Mouse (Mus musculus) erythroblast, embryonic 14.5 days (primary cell): ENCODE data around the gene Thbs4.

Source experiments
- GATA1 ChIP-seq: IDR thresholded peaks from 2 replicates; pipeline ENCODE4 v1.6.1; 2012; ENCODE audit warnings: low read length, inconsistent platforms, mixed read lengths
- TAL1 ChIP-seq: IDR thresholded peaks from 3 replicates; pipeline ENCODE4 v1.6.1; 2012; ENCODE audit warnings: low read length, inconsistent platforms, mixed read lengths

GRCm38 (mm10) chr13:92711821-92712220 lies 82.8 kb downstream of the Thbs4 start:
- TF ChIP-seq GATA1, result no peak
- no peak for TF ChIP-seq TAL1
